Mouse (Mus musculus) heart, embryonic 15.5 days (tissue): ENCODE results near the gene Dtx2. TPM values are rescaled to one million over a fixed set of nuclear protein-coding genes. Genes with fewer than 3 reads are reported as not detected.
A peak's percentile ranks its signal among the peaks of the same experiment; 100 is the strongest.
"Not testable (repeated sequence)": the region's sequence is repeated elsewhere in the genome, so short reads cannot be mapped to it uniquely, and the experiment has no call there.

Experiments used
- ATAC-seq: fragments of 200-750 bp; cut with Nextera tagmentation; replicated peaks from 2 replicates; pipeline ENCODE4 v1.8.0; 2017; ENCODE audit warnings: low read depth, moderate TSS enrichment; ENCODE audit not compliant: insufficient number of reproducible peaks, insufficient read depth, low FRiP score
- H3K27ac ChIP-seq: fragments of 300-500 bp; sonication (generic); 2 replicates; pipeline ENCODE4 v1.5.1; 2015; ENCODE audit warnings: mild to moderate bottlenecking, inconsistent platforms
- H3K27me3 ChIP-seq: fragments of 300-500 bp; sonication (generic); 2 replicates; pipeline ENCODE4 v1.6.1; 2015; ENCODE audit warnings: inconsistent platforms
- H3K36me3 ChIP-seq: fragments of 300-500 bp; sonication (generic); 2 replicates; pipeline ENCODE4 v1.6.1; 2015; ENCODE audit warnings: mild to moderate bottlenecking, inconsistent platforms
- H3K4me1 ChIP-seq: fragments of 300-500 bp; sonication (generic); replicated peaks from 2 replicates; pipeline ENCODE4 v1.6.1; 2015; ENCODE audit warnings: inconsistent platforms
- H3K4me2 ChIP-seq: fragments of 300-500 bp; sonication (generic); 2 replicates; pipeline ENCODE4 v1.6.1; 2015; ENCODE audit warnings: inconsistent platforms, mild to moderate bottlenecking, moderate library complexity
- H3K4me3 ChIP-seq: fragments of 300-500 bp; sonication (generic); 2 replicates; pipeline ENCODE4 v1.5.1; 2015; ENCODE audit warnings: mild to moderate bottlenecking, inconsistent platforms
- H3K9ac ChIP-seq: fragments of 300-500 bp; sonication (generic); 2 replicates; pipeline ENCODE4 v1.6.1; 2015; ENCODE audit warnings: mild to moderate bottlenecking, inconsistent platforms
- H3K9me3 ChIP-seq: fragments of 300-500 bp; sonication (generic); replicated peaks from 2 replicates; pipeline ENCODE4 v1.6.1; 2016; ENCODE audit warnings: inconsistent platforms
- WGBS: fragments of 180-500 bp; shearing (Covaris S2); methylation state at CpG from one replicate; pipeline ENCODE4 v1.1.7; 2015; ENCODE audit warnings: mixed read lengths; 5-methylcytosine and 5-hydroxymethylcytosine counted together
- polyA plus RNA-seq: library from polyadenylated mRNA; unstranded; fragments of >200 nt; fragmentation: Nextera tagmentation; extraction: Ambion mirVana; gene quantifications from 2 replicates; pipeline ENCODE4 v1.2.1, GENCODE M21; 2015

The Dtx2 gene
- polyA plus RNA-seq, 1 experiment from 2014 or later: 18.5 TPM

DNA sequence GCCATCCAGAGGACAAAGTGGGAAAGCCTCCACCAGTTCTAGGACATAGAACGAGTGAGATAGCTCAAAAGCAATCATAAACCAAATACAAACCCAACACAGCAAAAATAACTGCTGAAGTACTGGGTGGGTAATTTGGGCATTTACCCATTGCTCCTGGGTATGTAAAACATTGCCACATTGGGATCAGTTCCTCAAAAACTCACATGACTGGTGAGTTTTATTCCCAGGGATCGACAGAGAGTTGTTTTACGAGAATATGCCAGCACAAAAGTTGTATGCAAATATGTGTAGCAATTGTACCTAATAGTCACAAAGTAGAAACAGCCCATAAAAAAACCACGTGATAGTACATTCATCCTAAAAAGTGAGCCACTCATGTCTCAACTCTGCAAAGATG, 40.3 kb downstream of the Dtx2 start:
- Histone ChIP-seq H3K36me3 (peaks cover 17% of the 10 kb centered on the region; the same call in 1 of the 2 replicates), H3K4me1 (peaks cover 4% of the 10 kb centered on the region; the same call in 1 of the 2 replicates), H3K4me2 (no peak overlapping the region), H3K27me3 (no peaks in the 10 kb centered on the region), H3K4me3 (no peak overlapping the region), H3K27ac (no peak overlapping the region), H3K9me3 (no peaks in the 10 kb centered on the region), H3K9ac (no peak overlapping the region)
- WGBS: 75% methylated on average over 4 of the region's 4 CpGs
- ATAC-seq: no peak

DNA sequence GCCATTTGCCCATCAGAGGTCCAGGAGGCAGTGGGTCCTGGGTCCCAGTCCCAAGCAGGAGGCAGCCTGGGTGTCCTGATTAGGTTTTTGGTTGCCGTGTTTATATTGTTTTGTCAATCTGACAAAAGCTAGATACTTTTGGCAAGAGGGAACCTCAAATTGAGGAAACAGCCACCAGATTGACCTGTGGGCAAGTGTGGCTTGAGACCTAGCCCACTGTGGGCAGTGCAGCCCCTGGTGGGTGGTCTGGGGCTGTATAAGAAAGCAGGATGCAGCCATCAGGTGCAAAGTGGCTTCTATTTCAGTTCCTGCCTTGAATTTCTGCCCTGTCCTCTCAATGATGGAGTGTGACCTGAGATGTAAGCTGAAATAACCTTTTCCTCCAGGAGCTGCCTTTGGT, 40.7 kb downstream of the Dtx2 start:
- H3K4me1 ChIP-seq: peaks cover 4% of the 10 kb centered on the region; the same call in 1 of the 2 replicates
- no peak overlapping the region for H3K4me3 ChIP-seq
- no peak overlapping the region for H3K9ac ChIP-seq
- H3K27ac ChIP-seq: no peak overlapping the region
- H3K9me3 ChIP-seq: no peaks in the 10 kb centered on the region
- H3K36me3 ChIP-seq: peaks cover 17% of the 10 kb centered on the region; the same call in 1 of the 2 replicates
- no peak for ATAC-seq
- WGBS: 80% methylated on average over 1 of the region's 1 CpGs
- no peaks in the 10 kb centered on the region for H3K27me3 ChIP-seq
- no peak overlapping the region for H3K4me2 ChIP-seq

GRCm38 (mm10) chr5:136036667-136037066, 42.1 kb downstream of the Dtx2 start:
- H3K36me3 ChIP-seq: peaks cover 5% of the 10 kb centered on the region; the same call in 1 of the 2 replicates
- H3K9ac ChIP-seq: no peak overlapping the region
- H3K9me3 ChIP-seq: no peaks in the 10 kb centered on the region
- no peak overlapping the region for H3K4me3 ChIP-seq
- H3K27me3 ChIP-seq: no peaks in the 10 kb centered on the region
- ATAC-seq: no peak
- H3K4me1 ChIP-seq: peaks cover 4% of the 10 kb centered on the region; the same call in 1 of the 2 replicates
- no peak overlapping the region for H3K4me2 ChIP-seq
- no peak overlapping the region for H3K27ac ChIP-seq
- 90% methylated on average over 1 of the region's 1 CpGs for WGBS

GRCm38 (mm10) chr5:136038258-136039214, 43.9 kb downstream of the Dtx2 start, which contains the start of gene Upk3b:
TSS of gene Upk3b (plus strand) at chr5:136038496.
- no peak within 1 kb of the TSS for H3K4me3 ChIP-seq
- peaks cover 4% of the 10 kb centered on the region; the same call in 1 of the 2 replicates for H3K4me1 ChIP-seq

DNA sequence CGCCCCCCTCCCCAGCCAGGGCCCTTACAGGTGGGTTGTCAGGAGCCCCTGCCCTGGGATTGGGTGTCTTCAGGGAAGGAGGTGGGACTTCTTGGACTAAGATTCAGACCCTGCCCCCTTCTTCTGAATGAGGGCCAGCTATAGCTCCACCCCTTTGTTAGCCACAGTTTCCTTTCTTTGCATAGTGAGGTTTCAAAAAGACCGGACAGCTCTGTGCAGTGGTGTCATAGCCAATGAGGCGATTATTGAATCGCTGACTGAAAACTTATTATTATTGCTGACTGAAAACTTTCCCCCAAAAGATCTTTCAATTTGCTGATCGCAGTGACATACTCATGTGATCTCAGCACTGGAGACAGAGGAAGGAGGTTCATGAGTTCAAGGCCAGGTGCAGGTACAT, 45.6 kb downstream of the Dtx2 start:
- Histone ChIP-seq H3K27ac (no peak overlapping the region), H3K4me2 (peak overlapping the region; percentile 17), H3K9ac (no peak overlapping the region), H3K4me3 (no peak overlapping the region), H3K36me3 (no peaks in the 10 kb centered on the region), H3K4me1 (peaks cover 4% of the 10 kb centered on the region; the same call in 1 of the 2 replicates), H3K9me3 (no peaks in the 10 kb centered on the region), H3K27me3 (no peaks in the 10 kb centered on the region)
- no peak for ATAC-seq
- WGBS: 40% methylated on average over 5 of the region's 5 CpGs

More at GRCm38 (mm10) chr5:136038258-136039214, 43.9 kb downstream of the Dtx2 start, which contains the start of gene Upk3b:
- Histone ChIP-seq H3K9ac (no peak within 1 kb of the TSS), H3K27ac (no peak within 1 kb of the TSS), H3K4me2 (no peak within 1 kb of the TSS), H3K27me3 (no peaks in the 10 kb centered on the region), H3K9me3 (no peaks in the 10 kb centered on the region), H3K36me3 (no peaks in the 10 kb centered on the region)
- ATAC-seq: peak; percentile 68; the same call in 1 of the 2 replicates
- 50% methylated on average over 17 of the region's 17 CpGs for WGBS

GRCm38 (mm10) chr5:136041260-136041659, 46.7 kb downstream of the Dtx2 start:
- WGBS: 51% methylated on average over 2 of the region's 2 CpGs
- Histone ChIP-seq H3K27ac (no peak overlapping the region), H3K4me2 (no peak overlapping the region), H3K9me3 (no peaks in the 10 kb centered on the region), H3K27me3 (no peaks in the 10 kb centered on the region), H3K9ac (no peak overlapping the region), H3K36me3 (no peaks in the 10 kb centered on the region), H3K4me1 (peaks cover 4% of the 10 kb centered on the region; the same call in 1 of the 2 replicates), H3K4me3 (no peak overlapping the region)
- ATAC-seq: no peak

- no peaks in the 10 kb centered on the region for H3K9me3 ChIP-seq
- no peak for ATAC-seq
- H3K4me3 ChIP-seq: no peak overlapping the region
- H3K36me3 ChIP-seq: no peaks in the 10 kb centered on the region
- WGBS: 92% methylated on average over 8 of the region's 8 CpGs
- H3K27me3 ChIP-seq: no peaks in the 10 kb centered on the region
- H3K9ac ChIP-seq: no peak overlapping the region
- peaks cover 4% of the 10 kb centered on the region; the same call in 1 of the 2 replicates for H3K4me1 ChIP-seq
- H3K4me2 ChIP-seq: no peak overlapping the region
- H3K27ac ChIP-seq: no peak overlapping the region
Observed at GRCm38 (mm10) chr5:136041666-136042065, 47.1 kb downstream of the Dtx2 start.

- no peak for ATAC-seq
- Histone ChIP-seq H3K27me3 (no peaks in the 10 kb centered on the region), H3K27ac (no peak overlapping the region), H3K4me1 (no peaks in the 10 kb centered on the region; the same call in 1 of the 2 replicates), H3K4me3 (no peak overlapping the region), H3K9me3 (no peaks in the 10 kb centered on the region), H3K9ac (no peak overlapping the region), H3K36me3 (no peaks in the 10 kb centered on the region), H3K4me2 (no peak overlapping the region)
- 63% methylated on average over 13 of the region's 13 CpGs for WGBS
Observed at GRCm38 (mm10) chr5:136044865-136045264, 50.3 kb downstream of the Dtx2 start.

DNA sequence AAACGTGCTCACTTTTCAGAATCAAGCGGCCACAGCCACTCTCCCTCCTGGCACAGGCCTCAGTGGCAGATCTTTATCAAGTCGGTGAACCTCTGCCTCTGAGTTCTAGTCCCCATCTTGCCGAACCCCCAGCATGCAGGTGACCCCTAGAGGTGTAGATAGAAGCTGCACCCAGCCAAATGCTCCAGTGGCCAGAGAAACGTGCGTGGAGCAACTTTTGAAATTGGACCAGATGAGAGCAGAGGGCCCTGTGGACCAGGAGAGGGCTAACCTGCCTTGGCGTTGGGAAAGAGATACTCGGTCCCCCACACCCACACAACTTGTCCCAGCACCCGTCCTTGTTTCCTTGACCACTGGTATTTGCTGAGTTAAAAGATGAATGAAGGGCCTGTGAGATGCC, 50.8 kb downstream of the Dtx2 start:
- Histone ChIP-seq H3K4me1 (no peaks in the 10 kb centered on the region), H3K9ac (no peak overlapping the region), H3K9me3 (no peaks in the 10 kb centered on the region), H3K27ac (no peak overlapping the region), H3K4me3 (no peak overlapping the region), H3K36me3 (no peaks in the 10 kb centered on the region), H3K27me3 (no peaks in the 10 kb centered on the region), H3K4me2 (no peak overlapping the region)
- no peak for ATAC-seq
- 39% methylated on average over 9 of the region's 9 CpGs for WGBS

GRCm38 (mm10) chr5:136045987-136046386, 51.4 kb downstream of the Dtx2 start:
- no peaks in the 10 kb centered on the region for H3K4me1 ChIP-seq
- H3K27me3 ChIP-seq: no peaks in the 10 kb centered on the region
- ATAC-seq: no peak
- WGBS: 6% methylated on average over 10 of the region's 10 CpGs
- H3K9ac ChIP-seq: no peak overlapping the region
- H3K9me3 ChIP-seq: no peaks in the 10 kb centered on the region
- H3K36me3 ChIP-seq: no peaks in the 10 kb centered on the region
- no peak overlapping the region for H3K4me2 ChIP-seq
- no peak overlapping the region for H3K4me3 ChIP-seq
- no peak overlapping the region for H3K27ac ChIP-seq

DNA sequence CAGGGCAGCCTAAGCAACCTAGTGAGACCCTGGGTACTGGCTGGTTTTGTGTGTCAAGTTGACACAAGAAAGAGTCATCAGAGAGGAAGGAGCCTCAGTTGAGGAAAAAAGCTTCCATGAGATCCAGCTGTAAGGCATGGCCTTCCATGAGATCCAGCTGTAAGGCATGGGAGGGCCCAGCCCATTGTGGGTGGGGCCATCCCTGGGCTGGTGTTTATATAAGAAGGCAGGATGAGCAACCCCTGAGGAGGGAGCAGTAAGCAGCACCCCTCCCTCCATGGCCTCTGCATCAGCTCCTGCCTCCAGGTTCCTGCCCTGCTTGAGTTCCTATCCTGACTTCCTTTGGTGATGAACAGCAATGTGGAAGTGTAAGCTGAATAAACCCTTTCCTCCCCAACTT, 53.9 kb downstream of the Dtx2 start:
- not testable (repeated sequence) for H3K4me2 ChIP-seq, ATAC-seq, H3K27ac ChIP-seq, H3K27me3 ChIP-seq, H3K36me3 ChIP-seq, H3K9ac ChIP-seq, H3K9me3 ChIP-seq, H3K4me3 ChIP-seq
- peaks cover 12% of the 10 kb centered on the region for H3K4me1 ChIP-seq
